Mouse (Mus musculus) megakaryocyte, embryonic 14.5 days (primary cell): Measurements from ENCODE around the gene Plekhh2.

Source experiments
- FLI1 ChIP-seq: IDR thresholded peaks from 2 replicates; pipeline ENCODE4 v1.6.1; 2012; ENCODE audit warnings: low read length, inconsistent platforms, mixed read lengths
- GATA1 ChIP-seq: IDR thresholded peaks from 3 replicates; pipeline ENCODE4 v1.6.1; 2012; ENCODE audit warnings: mixed read lengths, low read length, inconsistent platforms, borderline replicate concordance

DNA sequence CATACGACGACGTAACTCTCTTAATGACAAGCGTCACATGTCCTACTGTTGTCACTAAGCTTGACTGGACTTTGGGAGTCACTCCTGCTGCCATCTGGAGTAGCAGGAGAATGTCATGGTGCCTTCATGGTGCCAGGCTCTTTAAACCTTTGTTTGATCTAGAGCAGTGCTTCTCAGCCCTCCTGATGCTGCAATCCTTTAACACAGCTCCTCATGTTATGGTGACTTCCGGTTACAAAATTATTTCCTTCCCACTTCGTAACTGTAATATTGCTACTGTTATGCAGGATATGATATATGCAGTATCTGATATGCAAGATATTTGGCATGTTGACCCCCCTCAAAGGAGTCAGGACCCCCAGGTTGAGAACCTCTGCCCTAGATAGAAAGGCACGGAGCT, 107.4 kb downstream of the Plekhh2 start:
- TF ChIP-seq GATA1 (no peak), FLI1 (no peak)
